Mouse (Mus musculus): ENCODE data around the gene Rilpl1. TPM values are rescaled to one million over a fixed set of nuclear protein-coding genes. Genes with fewer than 3 reads are reported as not detected.
A peak's percentile ranks its signal among the peaks of the same experiment; 100 is the strongest.

Rilpl1 gene
- total RNA-seq, 2 experiments from 2014 or later = 68.7 to 72.1 TPM

DNA sequence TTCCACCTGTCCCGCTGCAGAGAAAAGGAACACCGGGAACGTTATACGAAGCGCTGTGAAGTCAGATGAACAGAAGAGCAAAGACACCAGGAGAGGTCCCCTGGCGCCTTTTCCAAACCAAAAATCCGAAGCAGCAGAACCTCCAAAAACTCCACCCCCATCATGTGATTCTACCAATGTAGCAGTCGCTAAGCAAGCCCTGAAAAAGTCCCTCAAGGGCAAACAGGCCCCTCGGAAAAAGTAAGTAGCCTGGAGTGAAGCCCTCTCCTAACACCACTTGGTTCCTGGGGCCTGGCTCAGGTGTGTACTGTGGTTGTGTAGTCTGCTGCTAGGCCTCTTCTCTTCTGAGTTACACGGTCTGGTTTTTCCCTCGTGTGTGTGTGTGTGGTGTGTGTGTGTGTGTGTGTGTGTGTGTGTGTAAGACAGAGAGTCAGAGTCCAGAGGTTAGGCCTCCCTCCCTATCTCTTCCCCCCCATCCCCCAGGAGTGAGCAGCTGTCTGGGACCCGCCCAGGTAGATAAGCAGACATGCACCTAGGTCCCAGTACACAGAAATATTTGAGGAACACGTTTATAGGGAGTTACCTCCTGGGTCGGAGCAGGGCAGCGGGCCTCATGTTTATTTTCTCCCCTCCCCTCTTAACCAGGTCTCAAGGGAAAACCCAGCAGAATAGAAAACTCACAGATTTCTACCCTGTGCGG is 80.4 kb downstream of the Rilpl1 start:
- DNase-seq = no peak

DNA sequence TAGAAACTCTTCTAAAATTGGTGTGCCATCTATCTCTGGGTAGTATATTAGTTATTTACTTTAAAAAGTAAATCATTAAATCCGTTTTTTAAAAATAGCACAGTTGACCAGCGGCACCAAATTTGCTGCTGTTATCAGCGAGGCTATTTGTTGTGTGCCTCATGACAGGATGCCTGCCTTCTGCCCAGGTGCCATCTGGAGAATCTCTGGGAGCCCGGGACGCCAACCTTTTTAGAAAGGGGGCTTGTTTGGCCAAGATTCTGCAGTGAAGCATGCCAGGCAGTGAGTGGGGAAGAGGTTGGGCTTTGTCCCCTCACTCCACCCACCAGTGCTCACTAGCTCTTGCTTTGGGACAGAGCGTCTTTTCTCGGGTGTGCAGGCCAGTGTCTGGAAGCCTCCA is 81.1 kb downstream of the Rilpl1 start:
- DNase-seq = no peak

DNA sequence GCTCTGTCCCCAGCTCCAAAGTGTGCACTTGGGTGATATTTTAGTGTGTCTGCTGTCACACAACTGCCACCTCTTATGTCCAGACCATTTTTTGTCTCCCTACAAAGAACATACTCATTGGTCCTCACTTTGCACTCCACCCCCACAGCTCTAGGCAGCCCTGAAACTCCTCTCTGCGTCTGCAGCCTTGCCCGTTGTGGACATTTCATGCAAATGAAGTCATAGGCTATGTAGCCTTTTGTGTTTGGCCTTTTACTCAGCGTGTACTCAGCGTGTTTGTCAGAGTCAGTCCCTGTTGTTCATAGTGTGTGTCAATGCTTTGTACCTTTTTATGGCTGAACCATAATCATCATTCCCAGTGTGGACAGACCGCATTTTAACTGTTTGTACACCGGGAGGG is 81.7 kb downstream of the Rilpl1 start:
- DNase-seq = no peak

- no peak for DNase-seq
Observed at GRCm38 (mm10) chr5:124446301-124446881, 84.8 kb downstream of the Rilpl1 start.

GRCm38 (mm10) chr5:124445621-124446293 is 85.4 kb downstream of the Rilpl1 start:
- no peak for DNase-seq

DNA sequence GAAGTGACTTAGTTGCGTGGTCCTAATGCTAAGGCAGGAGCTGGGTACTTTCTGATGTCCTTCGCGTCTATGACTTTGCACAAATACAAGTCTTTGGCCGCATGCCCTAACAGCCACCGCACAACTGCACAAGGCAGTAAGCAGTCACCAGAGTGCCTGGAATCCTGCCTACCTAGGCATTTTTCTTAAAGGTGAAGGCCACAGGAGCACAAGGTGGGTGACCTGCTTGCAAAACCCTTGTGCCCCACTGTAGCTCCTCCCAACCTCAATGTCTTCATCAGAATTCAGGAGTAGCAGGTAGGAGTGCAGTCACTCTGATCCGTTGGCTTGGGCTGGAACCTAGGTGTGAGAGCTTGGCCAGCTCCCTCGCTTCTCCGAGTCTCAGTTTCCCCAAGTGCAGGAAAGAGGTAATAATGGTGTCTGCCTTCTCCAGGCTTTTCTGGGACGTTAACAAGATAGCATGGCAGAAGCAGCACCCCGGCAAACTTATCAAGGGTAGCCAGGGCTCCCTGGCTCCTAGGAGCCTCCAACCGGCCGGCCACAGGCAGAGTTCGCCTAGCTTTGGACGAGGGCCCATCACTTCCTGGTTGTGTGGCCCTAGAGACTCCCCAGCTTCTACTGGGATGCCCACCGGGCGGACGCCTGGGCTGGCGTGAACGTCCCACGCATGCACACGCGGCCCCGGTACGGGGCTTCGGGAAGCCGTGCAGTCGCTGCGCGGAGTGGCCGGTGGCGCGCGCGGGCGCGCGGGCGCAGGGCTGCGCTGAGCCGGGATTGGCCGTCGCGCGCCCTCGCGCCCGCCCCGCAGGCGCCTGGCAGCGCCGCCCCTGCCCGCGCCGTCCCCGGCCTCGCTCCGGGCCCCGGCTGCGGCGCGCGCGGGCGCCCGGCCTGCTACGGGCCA is 86.3 kb downstream of the Rilpl1 start:
- peak; percentile 77 for DNase-seq

DNA sequence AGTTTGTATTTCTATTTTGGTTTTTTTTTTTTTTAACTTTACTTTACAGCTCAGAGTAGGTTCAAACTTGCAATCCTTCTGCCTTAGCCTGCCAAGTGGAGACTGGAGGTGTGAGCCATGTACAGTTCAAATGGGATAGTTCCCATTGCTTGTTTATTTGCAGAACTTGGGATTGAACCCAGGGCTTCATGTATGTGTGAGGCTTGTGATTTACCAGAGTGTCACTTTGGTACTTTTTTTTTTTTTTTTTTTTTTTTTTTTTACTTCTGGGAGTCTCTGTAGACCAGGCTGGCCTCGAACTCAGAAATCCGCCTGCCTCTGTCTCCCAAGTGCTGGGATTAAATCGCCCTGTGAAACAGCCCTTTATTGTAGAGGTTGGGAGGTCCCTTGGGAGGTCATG is 87.0 kb downstream of the Rilpl1 start:
- DNase-seq = no peak

Other genes with a start within 250 kb of the Rilpl1 start
- 10 to 100 TPM; 16.8 to 20.5 TPM for gene Mphosph9, start 203.4 kb downstream of the Rilpl1 start, total RNA-seq (2021)
- 10 to 100 TPM; 15.5 to 16.6 TPM for gene 2810006K23Rik, start 203.3 kb downstream of the Rilpl1 start, total RNA-seq (2021)
- gene Cdk2ap1, start 168.3 kb downstream of the Rilpl1 start, total RNA-seq (2021) = 10 to 100 TPM; 95.1 to 99.2 TPM
- gene Sbno1, start 105.4 kb downstream of the Rilpl1 start, total RNA-seq (2021) = 100 to 1,000 TPM; 148 to 157 TPM
- gene Kmt5a, start 91.5 kb downstream of the Rilpl1 start, total RNA-seq (2021) = 10 to 100 TPM; 63.9 to 78.5 TPM
- gene Rilpl2, start 53.0 kb downstream of the Rilpl1 start, total RNA-seq (2021) = 10 to 100 TPM; 19.8 to 20.6 TPM
- gene Snrnp35, start 48.3 kb downstream of the Rilpl1 start, total RNA-seq (2021) = 10 to 100 TPM; 27.4 to 31.7 TPM
- 100 to 1,000 TPM; 102 to 106 TPM for gene Tmed2, start 9.3 kb upstream of the Rilpl1 start, total RNA-seq (2021)
- gene Ddx55, start 21.5 kb upstream of the Rilpl1 start, total RNA-seq (2021) = 10 to 100 TPM; 23.3 to 28.3 TPM
- gene Eif2b1, start 47.7 kb upstream of the Rilpl1 start, total RNA-seq (2021) = 10 to 100 TPM; 36.1 to 40.6 TPM
- gene Gtf2h3, start 47.7 kb upstream of the Rilpl1 start, total RNA-seq (2021) = 10 to 100 TPM; 30.0 to 32.4 TPM
- gene Atp6v0a2, start 97.2 kb upstream of the Rilpl1 start, total RNA-seq (2021) = 10 to 100 TPM; 58.7 to 60.5 TPM
- gene Dnah10, start 193.7 kb upstream of the Rilpl1 start, total RNA-seq (2021) = under 1 TPM; 0.40 to 0.52 TPM